Mouse (Mus musculus) hindbrain, embryonic 15.5 days (tissue): ENCODE results near the gene Zc3h7a. TPM values are rescaled to one million over a fixed set of nuclear protein-coding genes. Genes with fewer than 3 reads are reported as not detected.

ENCODE experiments used
- ATAC-seq: fragments of 200-750 bp; cut with Nextera tagmentation; 2 replicates; pipeline ENCODE4 v1.8.0; 2017; ENCODE audit warnings: low read depth, moderate number of reproducible peaks, moderate TSS enrichment; ENCODE audit not compliant: low FRiP score
- H3K27ac ChIP-seq: fragments of 300-500 bp; sonication (generic); replicated peaks from 2 replicates; pipeline ENCODE4 v1.5.1; 2015; ENCODE audit warnings: mild to moderate bottlenecking, inconsistent platforms
- H3K27me3 ChIP-seq: fragments of 300-500 bp; sonication (generic); 2 replicates; pipeline ENCODE4 v1.6.1; 2015; ENCODE audit warnings: control low read depth, inconsistent platforms
- H3K36me3 ChIP-seq: fragments of 300-500 bp; sonication (generic); 2 replicates; pipeline ENCODE4 v1.6.1; 2015; ENCODE audit warnings: control low read depth, inconsistent platforms
- H3K4me1 ChIP-seq: fragments of 300-500 bp; sonication (generic); replicated peaks from 2 replicates; pipeline ENCODE4 v1.6.1; 2015; ENCODE audit warnings: control low read depth, inconsistent platforms
- H3K4me2 ChIP-seq: fragments of 300-500 bp; sonication (generic); 2 replicates; pipeline ENCODE4 v1.6.1; 2015; ENCODE audit warnings: moderate library complexity, mild to moderate bottlenecking, inconsistent platforms
- H3K4me3 ChIP-seq: fragments of 300-500 bp; sonication (generic); 2 replicates; pipeline ENCODE4 v1.5.1; 2015; ENCODE audit warnings: mild to moderate bottlenecking, inconsistent platforms
- H3K9ac ChIP-seq: fragments of 300-500 bp; sonication (generic); 2 replicates; pipeline ENCODE4 v1.6.1; 2015; ENCODE audit warnings: inconsistent platforms
- H3K9me3 ChIP-seq: fragments of 300-500 bp; sonication (generic); 2 replicates; pipeline ENCODE4 v1.6.1; 2016; ENCODE audit warnings: control low read depth, inconsistent platforms
- WGBS: fragments of 180-500 bp; shearing (Covaris S2); methylation state at CpG from one replicate; pipeline ENCODE4 v1.1.7; 2015; 5-methylcytosine and 5-hydroxymethylcytosine counted together
- polyA plus RNA-seq: library from polyadenylated mRNA; unstranded; fragments of >200 nt; fragmentation: Nextera tagmentation; extraction: Ambion mirVana; gene quantifications from 2 replicates; pipeline ENCODE4 v1.2.1, GENCODE M21; 2015

Zc3h7a gene
- 70.1 and 73.8 TPM in 2 replicates for polyA plus RNA-seq

DNA sequence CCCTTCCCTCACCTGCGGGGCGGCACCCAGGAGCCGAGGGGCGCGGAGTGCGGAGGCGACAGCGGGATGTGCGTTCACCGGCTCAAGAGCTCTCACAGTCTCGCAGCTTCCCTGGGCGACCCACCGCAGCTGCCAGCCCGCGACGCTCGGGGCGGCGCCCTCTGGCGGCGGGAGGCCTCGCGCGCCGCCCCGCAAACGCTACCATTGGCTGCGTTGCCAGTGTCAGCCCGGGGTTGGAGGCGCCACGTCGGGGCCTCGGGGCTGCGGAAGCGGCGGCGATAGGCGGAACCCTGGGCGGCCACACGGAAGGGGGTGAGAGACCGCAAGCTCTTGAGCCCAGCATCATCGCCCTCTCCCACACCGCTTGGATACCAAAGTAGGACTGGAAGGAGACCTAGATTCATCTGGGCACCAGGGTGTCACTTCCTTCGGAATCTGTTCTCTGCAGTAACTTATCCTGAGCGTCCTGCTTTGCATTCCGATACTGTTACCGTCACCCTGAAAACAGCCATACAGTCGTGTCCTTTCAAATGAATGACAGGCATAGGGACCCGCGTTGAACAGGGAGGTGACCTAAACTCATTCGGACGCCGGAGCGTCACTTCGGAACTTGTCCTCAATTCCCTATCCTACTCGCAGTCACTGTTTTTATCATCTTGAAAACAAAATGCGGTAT is at the start of gene Zc3h7a:
TSS of gene Zc3h7a (minus strand) at position 186 of the 676 bp plus-strand sequence.
- peak within 1 kb of the TSS; percentile 80 for H3K4me2 ChIP-seq
- H3K4me1 ChIP-seq = peaks cover 30% of the 10 kb centered on the region
- WGBS = under 1% methylated on average over 48 of the region's 57 CpGs
- no peaks in the 10 kb centered on the region for H3K9me3 ChIP-seq
- no peaks in the 10 kb centered on the region for H3K36me3 ChIP-seq
- peak; percentile 94 for ATAC-seq
- H3K27me3 ChIP-seq = no peaks in the 10 kb centered on the region
- H3K4me3 ChIP-seq = peak within 1 kb of the TSS; percentile 55
- peak within 1 kb of the TSS; percentile 66 for H3K9ac ChIP-seq
- H3K27ac ChIP-seq = peak within 1 kb of the TSS; percentile 89

DNA sequence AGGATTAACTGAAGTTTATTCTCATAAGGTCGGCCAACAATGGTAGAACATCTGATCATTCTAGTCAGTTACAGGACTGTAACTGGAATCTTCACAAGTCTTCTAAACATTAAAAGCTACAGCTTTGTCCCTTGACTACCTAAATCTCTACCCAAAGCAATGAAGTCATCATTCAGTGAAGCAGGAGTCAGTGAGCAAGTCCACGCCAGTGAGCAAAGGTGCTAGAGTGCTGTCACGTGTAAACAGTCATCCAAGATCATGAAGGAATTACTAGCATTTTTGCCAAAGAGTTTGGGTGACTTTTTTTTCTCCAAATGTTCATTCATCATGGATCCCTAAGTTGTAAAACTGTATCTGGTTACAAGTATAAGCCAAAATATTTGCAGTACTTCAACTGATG is 41.6 kb upstream of the Zc3h7a start:
- no peak for ATAC-seq
- Histone ChIP-seq H3K9me3 (no peaks in the 10 kb centered on the region), H3K4me1 (no peaks in the 10 kb centered on the region), H3K36me3 (peaks cover 48% of the 10 kb centered on the region), H3K27me3 (no peaks in the 10 kb centered on the region), H3K4me2 (no peak overlapping the region), H3K9ac (no peak overlapping the region), H3K4me3 (no peak overlapping the region), H3K27ac (no peak overlapping the region)
- 94% methylated on average over 3 of the region's 3 CpGs for WGBS

DNA sequence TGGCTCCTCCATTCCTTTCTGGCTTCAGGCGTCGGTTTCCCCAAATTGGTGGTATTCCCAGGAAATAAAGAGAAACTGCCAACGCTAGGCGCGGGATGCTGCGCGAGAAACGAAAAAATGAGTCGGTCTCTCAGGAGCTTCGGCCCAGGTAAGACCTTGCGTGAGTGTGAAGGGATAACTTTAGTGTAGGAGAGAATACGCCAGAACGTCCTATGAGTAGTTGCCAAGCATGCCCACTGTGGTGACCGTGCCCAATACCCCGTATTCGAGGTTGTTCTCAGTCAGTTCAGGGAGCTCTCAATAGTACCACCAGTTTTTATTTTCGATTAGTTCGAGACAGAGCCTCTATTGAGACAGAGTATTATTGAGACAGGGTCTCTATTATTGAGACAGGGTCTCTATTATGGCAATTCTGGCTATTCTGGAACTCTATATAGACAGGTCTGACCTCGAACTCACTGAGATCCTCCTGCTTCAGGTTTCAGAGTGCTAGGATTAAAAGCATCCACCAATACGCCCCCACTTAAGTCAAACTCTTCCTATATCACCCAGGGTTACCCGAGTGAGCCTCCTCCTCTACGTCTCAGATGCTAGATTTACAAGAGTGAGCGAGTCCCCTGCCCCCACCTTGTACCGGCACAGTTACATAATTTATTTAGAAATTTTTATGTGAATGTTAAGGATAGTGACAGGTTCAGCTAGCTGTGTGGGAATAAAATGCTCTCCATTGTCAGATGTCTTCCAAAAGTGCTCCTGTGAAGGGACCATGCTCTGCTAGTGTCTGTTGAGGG is 27.6 kb upstream of the Zc3h7a start:
- Histone ChIP-seq H3K27me3 (no peaks in the 10 kb centered on the region), H3K4me1 (peaks cover 32% of the 10 kb centered on the region), H3K27ac (peak overlapping the region; percentile 78), H3K4me2 (peak overlapping the region; percentile 95), H3K9me3 (no peaks in the 10 kb centered on the region), H3K36me3 (peaks cover 33% of the 10 kb centered on the region), H3K9ac (peak overlapping the region; percentile 85), H3K4me3 (peak overlapping the region; percentile 75)
- 0 out of 2 replicates have a peak, but pooled peaks have one; percentile 45 for ATAC-seq
- WGBS = 8% methylated on average over 24 of the region's 24 CpGs

DNA sequence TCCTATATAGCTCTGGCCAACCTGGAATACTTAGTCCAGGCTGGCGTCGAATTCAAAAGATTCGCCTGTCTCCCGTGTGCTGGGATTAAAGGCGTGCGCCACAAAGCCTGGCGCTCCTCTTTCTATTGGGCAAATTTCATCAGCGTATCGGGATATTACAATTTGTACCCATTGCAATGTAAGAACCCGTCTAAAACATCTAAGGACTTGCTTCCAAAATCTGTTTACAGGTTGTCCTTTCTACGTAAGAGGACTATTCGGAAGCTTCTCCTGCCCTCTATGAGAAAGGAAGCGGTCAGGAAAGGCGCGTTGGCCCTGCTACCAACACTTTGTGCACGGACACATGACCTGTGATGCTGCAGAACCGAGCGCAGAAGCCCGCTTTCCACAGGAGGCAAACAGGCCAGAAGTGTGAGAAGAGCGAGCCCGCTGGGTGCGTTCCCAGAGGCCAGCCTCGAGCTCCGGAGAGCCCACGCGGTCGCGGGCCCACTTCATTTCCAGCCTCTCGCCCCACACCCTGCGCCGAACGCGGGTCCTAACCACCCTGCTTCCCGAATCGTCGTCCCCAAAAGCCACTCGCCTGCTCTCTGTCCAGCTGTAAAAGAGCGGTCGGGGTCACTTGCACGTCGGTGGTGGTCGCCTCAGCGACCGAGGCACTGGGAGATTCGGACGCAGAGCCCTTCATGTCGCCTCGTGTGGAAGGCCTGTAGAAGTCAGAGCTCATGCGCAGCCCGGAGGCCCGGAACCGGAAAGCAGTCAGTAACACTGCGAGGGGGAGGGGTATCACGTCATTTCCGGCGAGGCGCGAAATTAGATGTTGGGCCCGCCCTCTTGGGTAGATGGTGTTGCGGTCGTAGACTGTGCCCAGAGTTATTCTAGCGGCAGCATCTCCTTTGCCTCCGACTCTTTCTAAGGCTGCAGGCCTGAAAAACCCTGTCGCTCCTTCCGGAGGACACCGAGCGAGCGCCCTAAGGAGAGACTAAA is 26.7 kb upstream of the Zc3h7a start, which contains the start of gene Rsl1d1:
TSS of gene Rsl1d1 (minus strand) at position 761 of the 984 bp plus-strand sequence.
- peak within 1 kb of the TSS; percentile 75 for H3K4me3 ChIP-seq
- WGBS = under 1% methylated on average over 68 of the region's 68 CpGs
- H3K9ac ChIP-seq = peak within 1 kb of the TSS; percentile 85
- peak within 1 kb of the TSS; percentile 95 for H3K4me2 ChIP-seq
- peak within 1 kb of the TSS; percentile 78 for H3K27ac ChIP-seq
- H3K9me3 ChIP-seq = no peaks in the 10 kb centered on the region
- H3K27me3 ChIP-seq = no peaks in the 10 kb centered on the region
- peaks cover 32% of the 10 kb centered on the region for H3K4me1 ChIP-seq
- ATAC-seq = peak; percentile 99
- H3K36me3 ChIP-seq = peaks cover 38% of the 10 kb centered on the region

DNA sequence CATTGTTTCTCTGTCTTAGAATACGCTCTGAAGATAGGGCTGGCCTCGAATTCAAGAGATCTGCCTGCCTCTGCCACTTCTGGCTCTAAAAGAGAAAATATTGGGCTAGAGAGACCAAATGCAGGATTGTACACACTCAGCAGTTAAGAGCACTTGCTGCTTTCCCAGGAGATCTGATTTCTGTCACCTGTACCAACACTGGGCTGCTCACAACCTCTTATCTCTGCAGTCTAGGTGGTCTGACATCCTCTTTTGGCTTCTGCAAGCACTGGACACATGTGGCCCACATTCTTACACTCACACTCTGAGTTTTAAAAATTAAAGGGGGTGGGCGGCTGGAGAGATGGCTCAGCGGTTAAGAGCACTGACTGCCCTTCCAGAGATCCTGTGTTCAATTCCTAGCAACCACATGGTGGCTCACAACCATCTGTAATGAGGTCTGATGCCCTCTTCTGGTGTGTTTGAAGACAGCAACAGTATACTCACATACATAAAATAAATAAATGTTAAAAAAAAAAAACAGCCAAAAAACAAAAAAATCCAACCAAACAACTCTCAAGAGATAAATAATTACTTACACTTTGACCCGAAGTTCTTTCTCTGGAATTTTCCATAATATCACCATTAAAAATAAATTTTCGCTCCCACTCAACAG is 25.7 kb upstream of the Zc3h7a start:
- peaks cover 44% of the 10 kb centered on the region for H3K36me3 ChIP-seq
- peaks cover 32% of the 10 kb centered on the region for H3K4me1 ChIP-seq
- ATAC-seq = no peak
- no peak overlapping the region for H3K27ac ChIP-seq
- peak overlapping the region; percentile 95 for H3K4me2 ChIP-seq
- H3K9ac ChIP-seq = peak overlapping the region; percentile 85
- 72% methylated on average over 6 of the region's 6 CpGs for WGBS
- H3K27me3 ChIP-seq = no peaks in the 10 kb centered on the region
- no peaks in the 10 kb centered on the region for H3K9me3 ChIP-seq
- H3K4me3 ChIP-seq = peak overlapping the region; percentile 75

DNA sequence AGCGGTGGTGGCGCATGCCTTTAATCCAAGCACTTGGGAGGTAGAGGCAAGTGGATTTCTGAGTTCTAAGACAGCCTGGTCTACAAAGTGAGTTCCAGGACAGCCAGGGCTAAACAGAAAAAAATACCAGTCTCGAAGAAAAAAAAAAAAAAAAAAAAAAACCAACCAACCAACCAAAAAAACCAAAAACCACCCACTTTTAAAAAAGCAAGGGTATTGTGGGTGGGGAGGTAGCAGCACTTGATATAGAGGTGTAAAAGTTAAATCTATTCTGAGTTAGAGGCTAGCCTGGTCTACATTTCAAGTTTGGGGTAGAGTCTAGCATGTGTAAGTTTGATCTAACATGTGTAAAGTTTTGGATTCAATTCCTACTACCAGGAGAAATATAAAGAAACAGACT is 24.1 kb upstream of the Zc3h7a start:
- no peak overlapping the region for H3K9ac ChIP-seq
- H3K27me3 ChIP-seq = no peaks in the 10 kb centered on the region
- no peak overlapping the region for H3K4me2 ChIP-seq
- H3K36me3 ChIP-seq = peaks cover 60% of the 10 kb centered on the region
- no peaks in the 10 kb centered on the region for H3K9me3 ChIP-seq
- H3K27ac ChIP-seq = no peak overlapping the region
- H3K4me1 ChIP-seq = peaks cover 32% of the 10 kb centered on the region
- WGBS = 92% methylated on average over 3 of the region's 3 CpGs
- ATAC-seq = no peak
- no peak overlapping the region for H3K4me3 ChIP-seq

DNA sequence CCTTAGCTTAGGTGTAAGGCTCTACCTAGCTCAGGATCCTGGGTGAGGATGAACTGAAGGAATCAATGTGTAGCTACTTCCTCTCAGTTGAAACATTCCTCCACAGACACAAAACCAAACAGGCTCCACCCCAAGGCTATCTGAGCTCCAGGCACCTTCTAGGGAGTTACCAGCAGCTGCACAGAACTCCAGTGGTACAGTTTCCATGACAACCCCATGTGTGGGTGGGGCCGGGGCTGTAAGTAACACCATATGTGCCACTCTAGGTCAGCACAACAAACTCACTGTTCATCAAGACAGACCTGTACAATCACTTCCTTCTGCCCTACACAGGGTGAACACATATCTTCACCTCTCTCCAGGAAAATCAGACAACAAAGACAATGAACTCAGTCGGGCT is 22.3 kb upstream of the Zc3h7a start:
- peaks cover 15% of the 10 kb centered on the region for H3K4me1 ChIP-seq
- no peak for ATAC-seq
- WGBS = 77% methylated on average over 2 of the region's 2 CpGs

DNA sequence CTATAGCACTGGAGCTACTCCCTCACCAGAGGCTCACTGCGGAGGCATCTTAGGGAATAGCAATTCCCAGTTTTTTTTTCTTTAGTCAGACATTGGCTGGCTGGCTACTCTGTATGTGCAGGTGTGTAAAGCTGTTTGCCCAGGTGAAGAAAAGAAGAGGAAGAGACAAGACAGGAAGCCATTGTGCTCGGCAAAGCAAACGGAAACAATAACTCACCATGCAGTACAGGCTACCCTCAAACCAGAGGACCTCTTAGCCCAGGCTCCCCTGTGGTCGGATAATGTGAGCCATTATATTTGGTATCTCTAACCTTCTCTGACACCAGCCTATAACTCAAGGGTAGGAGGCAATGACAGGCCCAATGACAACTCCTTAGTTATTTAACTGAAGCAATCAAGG is 20.9 kb upstream of the Zc3h7a start:
- Histone ChIP-seq H3K4me3 (no peak overlapping the region), H3K27me3 (no peaks in the 10 kb centered on the region), H3K4me2 (no peak overlapping the region), H3K9ac (no peak overlapping the region), H3K27ac (no peak overlapping the region), H3K4me1 (peaks cover 10% of the 10 kb centered on the region), H3K9me3 (no peaks in the 10 kb centered on the region), H3K36me3 (peaks cover 91% of the 10 kb centered on the region)
- 90% methylated on average over 4 of the region's 4 CpGs for WGBS
- ATAC-seq = no peak

More for the DNA sequence above, 22.3 kb upstream of the Zc3h7a start:
- Histone ChIP-seq H3K27ac (no peak overlapping the region), H3K9ac (no peak overlapping the region), H3K36me3 (peaks cover 78% of the 10 kb centered on the region), H3K9me3 (no peaks in the 10 kb centered on the region), H3K4me2 (no peak overlapping the region), H3K4me3 (no peak overlapping the region), H3K27me3 (no peaks in the 10 kb centered on the region)

DNA sequence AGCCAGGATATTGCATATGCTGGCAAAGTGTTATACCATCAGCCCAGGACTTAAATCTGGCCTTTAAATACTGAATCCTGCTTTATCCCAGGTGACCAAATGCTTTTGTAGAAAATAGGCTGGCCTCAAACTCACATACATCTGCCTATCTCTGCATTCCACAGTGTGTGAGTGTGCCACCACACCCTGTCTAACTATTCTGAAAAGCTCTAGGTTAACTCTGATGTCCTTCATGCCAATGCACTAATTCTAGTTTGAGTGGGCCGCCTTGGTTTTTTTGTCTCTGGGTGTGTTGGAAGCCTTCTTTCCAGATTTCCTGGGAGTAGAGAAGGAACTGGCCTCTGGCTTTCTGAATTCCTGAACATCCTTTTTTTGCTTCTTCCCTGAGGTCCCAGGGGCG is 17.0 kb upstream of the Zc3h7a start:
- Histone ChIP-seq H3K4me1 (no peaks in the 10 kb centered on the region), H3K27ac (no peak overlapping the region), H3K4me2 (no peak overlapping the region), H3K27me3 (no peaks in the 10 kb centered on the region), H3K9me3 (no peaks in the 10 kb centered on the region), H3K36me3 (peaks cover 61% of the 10 kb centered on the region), H3K4me3 (no peak overlapping the region), H3K9ac (no peak overlapping the region)
- 96% methylated on average over 2 of the region's 2 CpGs for WGBS
- no peak for ATAC-seq

DNA sequence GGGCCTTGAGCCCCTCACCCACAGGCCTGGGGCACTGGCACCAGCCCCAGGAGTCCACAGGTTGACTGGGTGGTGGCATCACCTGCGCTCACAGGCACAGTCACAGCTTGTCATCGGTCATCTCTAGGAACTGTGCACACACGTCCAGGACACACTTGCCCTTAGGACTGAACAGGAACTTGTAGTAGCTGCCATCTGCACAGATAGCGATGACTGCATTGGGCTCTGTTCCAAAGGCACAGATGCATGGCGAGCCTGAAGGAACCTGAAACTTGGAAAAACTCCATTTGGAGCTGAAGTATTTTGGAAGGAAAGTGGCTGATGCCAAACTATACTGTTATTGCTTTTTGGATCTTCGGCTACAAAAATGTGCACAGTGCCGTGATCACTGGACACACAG is 14.0 kb upstream of the Zc3h7a start:
- H3K36me3 ChIP-seq = peaks cover 30% of the 10 kb centered on the region
- ATAC-seq = no peak
- H3K4me3 ChIP-seq = no peak overlapping the region
- no peak overlapping the region for H3K9ac ChIP-seq
- H3K4me1 ChIP-seq = no peaks in the 10 kb centered on the region
- H3K27ac ChIP-seq = no peak overlapping the region
- H3K4me2 ChIP-seq = no peak overlapping the region
- WGBS = 86% methylated on average over 7 of the region's 7 CpGs
- no peaks in the 10 kb centered on the region for H3K9me3 ChIP-seq
- no peaks in the 10 kb centered on the region for H3K27me3 ChIP-seq

DNA sequence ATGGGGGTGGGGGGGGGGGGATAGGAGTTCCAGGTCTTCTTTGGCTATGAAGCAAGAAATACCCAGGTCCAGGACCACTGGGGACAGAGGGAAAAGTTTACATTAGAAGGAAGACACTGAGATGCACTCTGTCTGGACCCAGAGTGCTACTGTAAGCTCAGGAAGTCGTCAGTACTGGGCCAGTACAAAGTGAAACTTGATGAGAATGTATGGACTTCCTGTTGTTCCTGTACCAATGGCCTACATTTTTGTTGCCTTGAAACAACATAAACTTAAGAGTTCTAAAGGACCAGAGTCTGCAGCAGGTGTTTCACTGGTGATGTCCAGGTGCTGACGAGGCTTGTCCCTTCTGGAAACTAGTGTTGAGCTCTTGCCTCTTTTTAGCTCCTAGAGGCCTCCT is 1.2 kb upstream of the Zc3h7a start:
- 77% methylated on average over 2 of the region's 2 CpGs for WGBS
- no peak overlapping the region for H3K27ac ChIP-seq
- H3K4me2 ChIP-seq = no peak overlapping the region
- no peak for ATAC-seq
- no peaks in the 10 kb centered on the region for H3K9me3 ChIP-seq
- H3K4me3 ChIP-seq = no peak overlapping the region
- no peak overlapping the region for H3K9ac ChIP-seq
- H3K27me3 ChIP-seq = no peaks in the 10 kb centered on the region
- H3K36me3 ChIP-seq = no peaks in the 10 kb centered on the region
- H3K4me1 ChIP-seq = peaks cover 30% of the 10 kb centered on the region
